Mouse (Mus musculus): ENCODE data around the gene Samd8.

GRCm38 (mm10) chr14:21750008-21750880 lies at the start of gene Samd8:
- TF ChIP-seq POLR2A (IDR thresholded peaks at IDR 0.05; ENCODE audit: borderline replicate concordance, low read depth, low read length) (peak; percentile 14; the same call in 1 of the 2 replicates), CTCF (IDR thresholded peaks at IDR 0.05; ENCODE audit: low read depth, low read length) (no peak)
